30 mouse cellular contexts compared by ENCODE assay signal in genomic region chr16:50481341-50481740, GRCm38 (mm10). TPM values are rescaled to one million over a fixed set of nuclear protein-coding genes. Genes with fewer than 3 reads are reported as not detected.
DNase-seq lines count a peak whose midpoint lies in the region; ATAC-seq lines count a peak whose summit lies in the region.
"Had no signal": no experiment of that assay in that cellular context is flagged by ENCODE, and none has a peak within 500 bp of the region (broad histone marks: within the 10 kb centered on the region; RNA-seq: fewer than 3 reads in every experiment).

No protein-coding gene starts in this region.

- H3K9ac ChIP-seq in hindbrain, embryonic 11.5 days (ENCODE audit: low read depth, low read length) = no peak overlapping the region
- no peak overlapping the region for H3K9ac ChIP-seq in hindbrain, embryonic 13.5 days
- H3K9ac ChIP-seq in heart, embryonic 11.5 days (ENCODE audit: low read depth, low read length) = no peak overlapping the region
- H3K9ac ChIP-seq: forebrain, embryonic 13.5 days; heart, embryonic 12.5 days; intestine, embryonic 15.5 days; liver, embryonic 12.5 days; liver, postnatal 0 days had no signal

- H3K4me2 ChIP-seq in hindbrain, embryonic 11.5 days (replicated peaks; ENCODE audit: low read depth, low read length) = no peak overlapping the region
- no peak overlapping the region for H3K4me2 ChIP-seq in hindbrain, embryonic 13.5 days
- H3K4me2 ChIP-seq in heart, embryonic 11.5 days = no peak overlapping the region
- H3K4me2 ChIP-seq: forebrain, embryonic 13.5 days had no signal

- DNase-seq in hindbrain, embryonic 11.5 days (ENCODE audit: low spot score) = peak; percentile 8
- peak; percentile 38 for DNase-seq in ES-CJ7 (ENCODE audit: low read depth, low spot score)
- DNase-seq in ZHBTc4 (ENCODE audit: low read depth, low spot score) = peak; percentile 29
- no peak for DNase-seq in heart, adult 11 months
- DNase-seq in ovary, postnatal 10 days (ENCODE audit: low spot score) = no peak
- DNase-seq: cerebellum, adult 11 months; cerebellum, adult 9-10 months; cerebellum, postnatal 36 days; gastrocnemius, postnatal 14 days; kidney, adult 8-10 months; layer of hippocampus, postnatal 36 days; left cerebral cortex, postnatal 4 days; liver, postnatal 0 days; midbrain, embryonic 14.5 days; right cerebral cortex, adult 18-20 months; right cerebral cortex, postnatal 4 days; thymus, adult 18-20 months; thymus, postnatal 25 days had no signal

- no peaks in the 10 kb centered on the region for H3K27me3 ChIP-seq in hindbrain, embryonic 11.5 days (ENCODE audit: control insufficient read depth, insufficient read depth, low read length)
- H3K27me3 ChIP-seq in hindbrain, embryonic 13.5 days = no peaks in the 10 kb centered on the region
- no peaks in the 10 kb centered on the region for H3K27me3 ChIP-seq in heart, embryonic 11.5 days (ENCODE audit: control insufficient read depth, insufficient read depth, low read length)
- H3K27me3 ChIP-seq: forebrain, embryonic 13.5 days; heart, embryonic 12.5 days; intestine, embryonic 15.5 days had no signal

- H3K27ac ChIP-seq in hindbrain, embryonic 11.5 days (ENCODE audit: low read depth, low read length) = no peak overlapping the region
- H3K27ac ChIP-seq in hindbrain, embryonic 13.5 days = no peak overlapping the region
- no peak overlapping the region for H3K27ac ChIP-seq in heart, embryonic 11.5 days (ENCODE audit: low read depth, low read length)
- H3K27ac ChIP-seq: forebrain, embryonic 13.5 days; hindbrain, embryonic 10.5 days; hindbrain, postnatal 0 days; intestine, embryonic 15.5 days; kidney, postnatal 0 days; liver, embryonic 12.5 days; macrophage; stomach, postnatal 0 days had no signal

- WGBS in hindbrain, embryonic 11.5 days = 56% methylated on average over 5 of the region's 5 CpGs
- 49% methylated on average over 5 of the region's 5 CpGs for WGBS in hindbrain, embryonic 13.5 days
- WGBS in heart, embryonic 11.5 days (ENCODE audit: insufficient replicate concordance) = 56% methylated on average over 5 of the region's 5 CpGs

- no peaks in the 10 kb centered on the region for H3K4me1 ChIP-seq in hindbrain, embryonic 11.5 days (replicated peaks; ENCODE audit: control insufficient read depth, insufficient read depth, low read length)
- H3K4me1 ChIP-seq in hindbrain, embryonic 13.5 days (replicated peaks) = no peaks in the 10 kb centered on the region
- H3K4me1 ChIP-seq in heart, embryonic 11.5 days (ENCODE audit: control insufficient read depth, insufficient read depth, low read length) = no peaks in the 10 kb centered on the region
- H3K4me1 ChIP-seq: forebrain, embryonic 13.5 days; intestine, embryonic 15.5 days; liver, embryonic 12.5 days had no signal

- ATAC-seq in hindbrain, embryonic 11.5 days (ENCODE audit: low FRiP score) = no peak
- ATAC-seq in hindbrain, embryonic 13.5 days (ENCODE audit: low FRiP score) = no peak
- no peak for ATAC-seq in heart, embryonic 11.5 days (replicated peaks; ENCODE audit: insufficient number of reproducible peaks, low FRiP score, low TSS enrichment)
- ATAC-seq: forebrain, embryonic 13.5 days; hindbrain, postnatal 0 days; intestine, embryonic 15.5 days; liver, embryonic 12.5 days; liver, postnatal 0 days; lung, postnatal 0 days had no signal

- no peak overlapping the region for H3K4me3 ChIP-seq in hindbrain, embryonic 11.5 days (ENCODE audit: low read depth, low read length)
- H3K4me3 ChIP-seq in hindbrain, embryonic 13.5 days = no peak overlapping the region
- no peak overlapping the region for H3K4me3 ChIP-seq in heart, embryonic 11.5 days (ENCODE audit: low read depth, low read length)
- H3K4me3 ChIP-seq: forebrain, embryonic 13.5 days; heart, embryonic 12.5 days; hindbrain, embryonic 10.5 days; intestine, embryonic 15.5 days; liver, embryonic 12.5 days had no signal

- H3K36me3 ChIP-seq in hindbrain, embryonic 11.5 days (ENCODE audit: control insufficient read depth, insufficient read depth, low read length) = no peaks in the 10 kb centered on the region
- H3K36me3 ChIP-seq in hindbrain, embryonic 13.5 days = no peaks in the 10 kb centered on the region
- H3K36me3 ChIP-seq in heart, embryonic 11.5 days (ENCODE audit: control insufficient read depth, insufficient read depth, low read length) = no peaks in the 10 kb centered on the region
- H3K36me3 ChIP-seq: heart, embryonic 12.5 days; hindbrain, embryonic 10.5 days; intestine, embryonic 15.5 days; liver, embryonic 12.5 days had no signal

- no peaks in the 10 kb centered on the region for H3K9me3 ChIP-seq in hindbrain, embryonic 11.5 days (ENCODE audit: control insufficient read depth, low read length)
- H3K9me3 ChIP-seq in hindbrain, embryonic 13.5 days = no peaks in the 10 kb centered on the region
- H3K9me3 ChIP-seq in heart, embryonic 11.5 days (replicated peaks; ENCODE audit: control insufficient read depth, low read length) = no peaks in the 10 kb centered on the region
- H3K9me3 ChIP-seq: forebrain, embryonic 13.5 days; heart, embryonic 12.5 days; hindbrain, embryonic 10.5 days; intestine, embryonic 15.5 days; liver, embryonic 12.5 days had no signal

RNA-seq across cellular contexts. Expression of gene Bbx, which starts 49.2 kb away (rescaled TPM):
- polyA plus RNA-seq in hindbrain, embryonic 11.5 days (2014; fragmentation: Nextera tagmentation; extraction: Ambion mirVana) = 36.9 and 42.2 TPM in 2 replicates
- polyA plus RNA-seq in hindbrain, embryonic 13.5 days (2015; fragmentation: Nextera tagmentation; extraction: Ambion mirVana) = 24.7 and 29.9 TPM in 2 replicates
- polyA plus RNA-seq in heart, embryonic 11.5 days (2014; fragmentation: Nextera tagmentation; extraction: Ambion mirVana) = 32.6 and 40.2 TPM in 2 replicates

Comparison
In these comparisons a context has a peak if more than half of its experiments do, and no peak if none do; other contexts are left out.
1. DNase-seq: peak in hindbrain, embryonic 11.5 days (single experiment), ES-CJ7 (single experiment) and ZHBTc4 (single experiment); none in heart, adult 11 months (single experiment) and ovary, postnatal 10 days (single experiment).